ENCODE assay signal across 18 mouse cellular contexts in genomic region chr3:51587697-51588262, GRCm38 (mm10). TPM values are rescaled to one million over a fixed set of nuclear protein-coding genes. Genes with fewer than 3 reads are reported as not detected.
A peak's percentile ranks its signal among the peaks of the same experiment; 100 is the strongest.
DNase-seq lines count a peak whose midpoint lies in the region; ATAC-seq and TF ChIP-seq lines count a peak whose summit lies in the region.
"Had no signal": no experiment of that assay in that cellular context is flagged by ENCODE, and none has a peak within 500 bp of the region (broad histone marks: within the 10 kb centered on the region; RNA-seq: fewer than 3 reads in every experiment).

No protein-coding gene starts in this region.

- no peaks in the 10 kb centered on the region for H3K27me3 ChIP-seq in forebrain, postnatal 0 days (ENCODE audit: insufficient read depth, low read length)
- no peaks in the 10 kb centered on the region for H3K27me3 ChIP-seq in forebrain, embryonic 15.5 days
- H3K27me3 ChIP-seq in lung, embryonic 14.5 days (ENCODE audit: insufficient read depth, low read length): no peaks in the 10 kb centered on the region
- H3K27me3 ChIP-seq in splenic B cell, adult 2 months (ENCODE audit: control insufficient read depth, insufficient read depth, low read length, poor library complexity, severe bottlenecking): no peaks in the 10 kb centered on the region
- H3K27me3 ChIP-seq in neural tube, embryonic 15.5 days (replicated peaks): no peaks in the 10 kb centered on the region
- H3K27me3 ChIP-seq: embryonic facial prominence, embryonic 12.5 days had no signal

- peak; percentile 41 for TF ChIP-seq CTCF in forebrain, postnatal 0 days (IDR thresholded peaks at IDR 0.05; ENCODE audit: low read depth)
- TF ChIP-seq CTCF in lung, embryonic 14.5 days (IDR thresholded peaks at IDR 0.05; ENCODE audit: low read depth): peak; percentile 35

- ATAC-seq in forebrain, postnatal 0 days: no peak
- ATAC-seq in forebrain, embryonic 15.5 days (replicated peaks): no peak
- ATAC-seq in lung, embryonic 14.5 days (ENCODE audit: insufficient read depth): no peak
- no peak for ATAC-seq in neural tube, embryonic 15.5 days (ENCODE audit: low FRiP score)

- H3K9ac ChIP-seq in forebrain, postnatal 0 days: no peak overlapping the region
- H3K9ac ChIP-seq in forebrain, embryonic 15.5 days (replicated peaks): no peak overlapping the region
- H3K9ac ChIP-seq in lung, embryonic 14.5 days: no peak overlapping the region
- H3K9ac ChIP-seq in neural tube, embryonic 15.5 days (replicated peaks): no peak overlapping the region
- H3K9ac ChIP-seq: embryonic facial prominence, embryonic 12.5 days had no signal

- H3K4me3 ChIP-seq in forebrain, postnatal 0 days (ENCODE audit: low read depth, low read length): no peak overlapping the region
- H3K4me3 ChIP-seq in forebrain, embryonic 15.5 days: no peak overlapping the region
- no peak overlapping the region for H3K4me3 ChIP-seq in lung, embryonic 14.5 days (ENCODE audit: low read depth, low read length)
- H3K4me3 ChIP-seq in neural tube, embryonic 15.5 days (replicated peaks): no peak overlapping the region
- H3K4me3 ChIP-seq: embryonic facial prominence, embryonic 12.5 days; megakaryocyte, embryonic 14.5 days; myocyte had no signal

- DNase-seq in forebrain, postnatal 0 days: no peak
- no peak for DNase-seq in lung, embryonic 14.5 days
- no peak for DNase-seq in lung, adult 18-20 months
- peak; percentile 54 for DNase-seq in R1 (ENCODE audit: low read depth, low spot score)
- DNase-seq in splenic B cell, adult 2 months (ENCODE audit: low read depth, low spot score): peak; percentile 17
- no peak for DNase-seq in cerebellum, adult 9-10 months
- DNase-seq: adrenal gland, adult 2 months; cerebellum, postnatal 10 days; heart, adult 18-20 months; heart, postnatal 14 days; lung, adult 2 months; right cerebral cortex, postnatal 14 days; thymus, postnatal 25 days had no signal

- 0 out of 2 replicates have a peak, but pooled peaks cover 4% of the 10 kb centered on the region for H3K4me1 ChIP-seq in forebrain, postnatal 0 days (ENCODE audit: insufficient read depth)
- peaks cover 22% of the 10 kb centered on the region for H3K4me1 ChIP-seq in forebrain, embryonic 15.5 days
- no peaks in the 10 kb centered on the region; the same call in 1 of the 2 replicates for H3K4me1 ChIP-seq in lung, embryonic 14.5 days (ENCODE audit: insufficient read depth)
- H3K4me1 ChIP-seq in neural tube, embryonic 15.5 days: peaks cover 25% of the 10 kb centered on the region
- H3K4me1 ChIP-seq: embryonic facial prominence, embryonic 12.5 days had no signal

- H3K27ac ChIP-seq in forebrain, postnatal 0 days (ENCODE audit: low read depth, low read length): no peak overlapping the region
- no peak overlapping the region for H3K27ac ChIP-seq in forebrain, embryonic 15.5 days (replicated peaks)
- no peak overlapping the region for H3K27ac ChIP-seq in lung, embryonic 14.5 days (ENCODE audit: low read depth)
- no peak overlapping the region for H3K27ac ChIP-seq in neural tube, embryonic 15.5 days (replicated peaks)
- H3K27ac ChIP-seq: embryonic facial prominence, embryonic 12.5 days had no signal

- H3K9me3 ChIP-seq in forebrain, postnatal 0 days (ENCODE audit: low read length): no peaks in the 10 kb centered on the region
- no peaks in the 10 kb centered on the region for H3K9me3 ChIP-seq in forebrain, embryonic 15.5 days
- H3K9me3 ChIP-seq in lung, embryonic 14.5 days (ENCODE audit: low read depth, low read length): no peaks in the 10 kb centered on the region
- H3K9me3 ChIP-seq in neural tube, embryonic 15.5 days (replicated peaks): no peaks in the 10 kb centered on the region
- H3K9me3 ChIP-seq: embryonic facial prominence, embryonic 12.5 days had no signal

- H3K4me2 ChIP-seq in forebrain, postnatal 0 days (ENCODE audit: low read depth): no peak overlapping the region
- H3K4me2 ChIP-seq in forebrain, embryonic 15.5 days (replicated peaks): no peak overlapping the region
- H3K4me2 ChIP-seq in lung, embryonic 14.5 days: no peak overlapping the region
- H3K4me2 ChIP-seq in neural tube, embryonic 15.5 days: no peak overlapping the region
- H3K4me2 ChIP-seq: embryonic facial prominence, embryonic 12.5 days had no signal

- no peaks in the 10 kb centered on the region for H3K36me3 ChIP-seq in forebrain, postnatal 0 days (ENCODE audit: insufficient read depth)
- H3K36me3 ChIP-seq in forebrain, embryonic 15.5 days: no peaks in the 10 kb centered on the region
- H3K36me3 ChIP-seq in lung, embryonic 14.5 days (ENCODE audit: insufficient read depth): no peaks in the 10 kb centered on the region
- H3K36me3 ChIP-seq in splenic B cell, adult 2 months (ENCODE audit: control insufficient read depth, insufficient read depth, low read length, poor library complexity, severe bottlenecking): no peaks in the 10 kb centered on the region
- H3K36me3 ChIP-seq in neural tube, embryonic 15.5 days: no peaks in the 10 kb centered on the region
- H3K36me3 ChIP-seq: embryonic facial prominence, embryonic 12.5 days had no signal

- WGBS in forebrain, postnatal 0 days: 59% methylated on average over 7 of the region's 7 CpGs
- 58% methylated on average over 7 of the region's 7 CpGs for WGBS in forebrain, embryonic 15.5 days
- 50% methylated on average over 7 of the region's 7 CpGs for WGBS in lung, embryonic 14.5 days
- 58% methylated on average over 7 of the region's 7 CpGs for WGBS in neural tube, embryonic 15.5 days

RNA-seq across cellular contexts. Expression of gene Setd7, which starts 27.1 kb away (rescaled TPM):
- 15.2 and 22.8 TPM in 2 replicates for total RNA-seq in forebrain, postnatal 0 days (2014; rRNA removed)
- polyA plus RNA-seq in forebrain, postnatal 0 days (2015; fragmentation: Nextera tagmentation; extraction: Ambion mirVana): 0.92 and 2.1 TPM in 2 replicates
- 4.4 and 5.5 TPM in 2 replicates for polyA plus RNA-seq in forebrain, embryonic 15.5 days (2015; fragmentation: Nextera tagmentation; extraction: Ambion mirVana)
- polyA plus RNA-seq in lung, embryonic 14.5 days (2014; fragmentation: Nextera tagmentation; extraction: Ambion mirVana): 4.3 and 4.5 TPM in 2 replicates
- 2.6 and 4.2 TPM in 2 replicates for polyA plus RNA-seq in neural tube, embryonic 15.5 days (2015; fragmentation: Nextera tagmentation; extraction: Ambion mirVana)

Comparison
In these comparisons a context has a peak if more than half of its experiments do, and no peak if none do; other contexts are left out.
1. DNase-seq: peak in R1 (single experiment) and splenic B cell, adult 2 months (single experiment); none in forebrain, postnatal 0 days (single experiment), lung, embryonic 14.5 days (single experiment), lung, adult 18-20 months (0 of 2) and cerebellum, adult 9-10 months (single experiment).